Mouse (Mus musculus) ES-Bruce4 (cell line): ENCODE results near the gene Rims3. TPM values are rescaled to one million over a fixed set of nuclear protein-coding genes. Genes with fewer than 3 reads are reported as not detected.

Source experiments
- H3K27ac ChIP-seq: 2 replicates; pipeline ENCODE4 v1.5.1; 2012; ENCODE audit warnings: low read length, inconsistent platforms; ENCODE audit not compliant: insufficient read depth
- H3K27me3 ChIP-seq: 2 replicates; pipeline ENCODE4 v1.6.1; 2012; ENCODE audit warnings: mild to moderate bottlenecking, low read length, inconsistent platforms; ENCODE audit not compliant: control insufficient read depth, poor library complexity, insufficient read depth, severe bottlenecking
- H3K36me3 ChIP-seq: 2 replicates; pipeline ENCODE4 v1.6.1; 2012; ENCODE audit warnings: inconsistent platforms, mild to moderate bottlenecking, low read length, moderate library complexity; ENCODE audit not compliant: control insufficient read depth, poor library complexity, insufficient read depth, severe bottlenecking
- H3K4me1 ChIP-seq: one replicate; pipeline ENCODE4 v1.8.1; 2011; ENCODE audit warnings: low read length; ENCODE audit not compliant: control insufficient read depth, insufficient read depth
- H3K4me3 ChIP-seq: 2 replicates; pipeline ENCODE4 v1.5.1; 2011; ENCODE audit warnings: low read depth, mild to moderate bottlenecking, low read length
- H3K9ac ChIP-seq: 2 replicates; pipeline ENCODE4 v1.6.1; 2012; ENCODE audit warnings: low read depth, mild to moderate bottlenecking, inconsistent platforms; ENCODE audit not compliant: poor library complexity, severe bottlenecking
- H3K9me3 ChIP-seq: replicated peaks from 2 replicates; pipeline ENCODE4 v1.6.1; 2012; ENCODE audit warnings: mild to moderate bottlenecking, low read length, inconsistent platforms; ENCODE audit not compliant: control insufficient read depth, poor library complexity, insufficient read depth, severe bottlenecking
- CTCF ChIP-seq: IDR thresholded peaks from one replicate; pipeline ENCODE4 v1.8.1; 2011; ENCODE audit warnings: low read depth, low read length
- EP300 ChIP-seq: IDR thresholded peaks from 2 replicates; pipeline ENCODE4 v1.6.1; 2011; ENCODE audit warnings: low read depth, low read length; ENCODE audit not compliant: insufficient read depth
- POLR2A ChIP-seq: IDR thresholded peaks from one replicate; pipeline ENCODE4 v1.8.1; 2011; ENCODE audit warnings: low read length; ENCODE audit not compliant: insufficient read depth
- polyA plus RNA-seq: library from polyadenylated mRNA; stranded (reverse); fragments of >200 nt; gene quantifications from 2 replicates; pipeline ENCODE4 v1.2.4, GENCODE M21; 2011; ENCODE audit warnings: low read depth; ENCODE audit not compliant: missing spikeins, insufficient read depth, insufficient read length

Gene Rims3
- polyA plus RNA-seq, 1 experiment, result 7.3 TPM

DNA sequence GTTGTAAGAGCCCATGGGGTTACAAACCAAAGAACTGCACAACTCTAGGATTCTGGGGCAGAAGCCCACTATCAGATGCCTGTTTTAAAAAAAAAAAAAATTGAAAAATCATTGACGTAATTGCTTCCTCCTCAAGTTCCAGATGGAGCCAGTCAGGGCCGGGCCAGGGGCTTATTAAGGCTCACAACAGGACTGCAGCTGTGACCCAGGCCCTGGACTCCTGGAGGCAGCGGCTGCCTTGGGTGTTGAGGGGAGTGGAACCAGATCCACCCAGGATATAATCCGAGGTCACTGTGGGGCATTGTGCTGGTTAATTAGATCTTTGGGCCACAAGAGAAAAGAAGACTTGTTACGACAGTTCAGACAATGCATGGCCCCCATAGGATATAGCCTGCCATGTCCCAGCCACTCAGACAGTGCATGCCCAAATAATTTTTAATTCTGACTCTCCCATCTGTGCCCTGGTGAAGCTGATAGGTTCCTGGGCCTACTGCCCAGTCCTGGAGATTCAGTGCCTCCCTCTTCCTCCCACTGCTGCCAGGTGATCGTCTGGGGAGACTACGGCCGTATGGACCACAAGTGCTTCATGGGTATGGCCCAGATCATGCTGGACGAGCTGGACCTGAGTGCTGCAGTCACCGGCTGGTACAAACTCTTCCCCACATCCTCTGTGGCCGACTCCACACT, 36.3 kb downstream of the Rims3 start:
- no peak overlapping the region for H3K4me3 ChIP-seq
- H3K27ac ChIP-seq, result no peak overlapping the region
- no peak overlapping the region for H3K9ac ChIP-seq
- no peaks in the 10 kb centered on the region for H3K27me3 ChIP-seq
- no peaks in the 10 kb centered on the region for H3K4me1 ChIP-seq
- H3K9me3 ChIP-seq, result no peaks in the 10 kb centered on the region
- H3K36me3 ChIP-seq, result no peaks in the 10 kb centered on the region
- TF ChIP-seq CTCF (no peak), EP300 (no peak), POLR2A (no peak)

- no peak overlapping the region for H3K27ac ChIP-seq
Observed at GRCm38 (mm10) chr4:120891960-120892359, 37.3 kb downstream of the Rims3 start.

GRCm38 (mm10) chr4:120892516-120892915, 37.9 kb downstream of the Rims3 start:
- no peaks in the 10 kb centered on the region for H3K27me3 ChIP-seq
- no peaks in the 10 kb centered on the region for H3K4me1 ChIP-seq
- no peak overlapping the region for H3K9ac ChIP-seq
- H3K9me3 ChIP-seq, result no peaks in the 10 kb centered on the region
- no peak overlapping the region for H3K4me3 ChIP-seq
- no peak overlapping the region for H3K27ac ChIP-seq
- TF ChIP-seq EP300 (no peak), CTCF (no peak), POLR2A (no peak)
- H3K36me3 ChIP-seq, result no peaks in the 10 kb centered on the region

More at GRCm38 (mm10) chr4:120891960-120892359, 37.3 kb downstream of the Rims3 start:
- Histone ChIP-seq H3K36me3 (no peaks in the 10 kb centered on the region), H3K27me3 (no peaks in the 10 kb centered on the region), H3K4me3 (no peak overlapping the region), H3K9ac (no peak overlapping the region), H3K4me1 (no peaks in the 10 kb centered on the region), H3K9me3 (no peaks in the 10 kb centered on the region)
- TF ChIP-seq POLR2A, result no peak

GRCm38 (mm10) chr4:120893656-120894401, 39.2 kb downstream of the Rims3 start:
- no peak for TF ChIP-seq POLR2A
- no peak for TF ChIP-seq CTCF
- no peak for TF ChIP-seq EP300
- no peaks in the 10 kb centered on the region for H3K9me3 ChIP-seq
- H3K27ac ChIP-seq, result no peak overlapping the region
- no peaks in the 10 kb centered on the region for H3K36me3 ChIP-seq
- no peak overlapping the region for H3K9ac ChIP-seq
- H3K4me1 ChIP-seq, result no peaks in the 10 kb centered on the region
- no peak overlapping the region for H3K4me3 ChIP-seq
- no peaks in the 10 kb centered on the region for H3K27me3 ChIP-seq

DNA sequence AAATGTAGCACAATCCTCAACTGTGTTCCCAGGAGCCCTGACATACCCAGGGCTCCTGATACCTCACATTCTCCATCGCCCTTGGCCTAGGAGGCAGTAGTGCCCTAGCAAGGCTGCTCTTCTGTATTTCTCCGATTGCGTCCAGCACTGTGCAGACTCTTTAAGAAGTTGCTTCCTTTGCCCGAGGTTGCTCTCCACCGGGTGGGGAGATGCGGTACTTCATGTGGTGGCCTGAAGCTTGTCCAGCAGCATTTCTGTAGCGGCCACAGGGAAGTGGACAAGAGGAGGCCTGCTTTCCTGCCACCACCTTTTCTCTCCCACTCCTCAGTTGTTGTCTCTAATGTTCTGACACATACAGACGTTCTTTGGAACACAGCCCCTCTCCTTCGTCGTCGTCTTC, 40.0 kb downstream of the Rims3 start:
- TF ChIP-seq CTCF (no peak), EP300 (no peak), POLR2A (no peak)

DNA sequence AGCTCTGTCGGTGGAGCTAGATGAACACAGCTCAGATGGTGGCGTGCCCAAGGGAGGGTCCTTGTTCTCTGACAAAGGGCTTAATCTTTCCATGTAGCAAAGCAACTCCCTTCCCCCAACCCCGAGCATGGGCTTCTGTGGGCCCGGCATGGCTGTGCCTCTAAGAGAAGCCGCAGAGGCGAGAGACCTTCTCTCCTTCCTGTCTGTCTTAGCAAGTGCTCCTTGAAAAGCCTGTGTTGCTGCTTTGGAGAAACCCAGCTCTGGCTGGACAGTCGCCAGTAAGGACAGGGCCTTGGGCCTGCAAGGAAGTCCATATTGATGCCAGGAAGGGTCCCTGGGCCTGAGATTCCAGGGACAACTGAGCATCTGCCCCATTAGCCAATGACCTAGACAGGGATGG, 40.6 kb downstream of the Rims3 start:
- no peak for TF ChIP-seq CTCF
- no peak for TF ChIP-seq EP300
- TF ChIP-seq POLR2A, result no peak
- H3K27ac ChIP-seq, result no peak overlapping the region
- no peaks in the 10 kb centered on the region for H3K27me3 ChIP-seq
- no peaks in the 10 kb centered on the region for H3K4me1 ChIP-seq
- no peaks in the 10 kb centered on the region for H3K36me3 ChIP-seq
- H3K4me3 ChIP-seq, result no peak overlapping the region
- no peaks in the 10 kb centered on the region for H3K9me3 ChIP-seq
- H3K9ac ChIP-seq, result no peak overlapping the region

More for the DNA sequence above, 40.0 kb downstream of the Rims3 start:
- H3K4me3 ChIP-seq, result no peak overlapping the region
- no peaks in the 10 kb centered on the region for H3K36me3 ChIP-seq
- no peaks in the 10 kb centered on the region for H3K9me3 ChIP-seq
- H3K4me1 ChIP-seq, result no peaks in the 10 kb centered on the region
- no peak overlapping the region for H3K9ac ChIP-seq
- no peak overlapping the region for H3K27ac ChIP-seq
- H3K27me3 ChIP-seq, result no peaks in the 10 kb centered on the region
